Mouse (Mus musculus): Measurements from ENCODE around the gene Ets2. TPM values are rescaled to one million over a fixed set of nuclear protein-coding genes. Genes with fewer than 3 reads are reported as not detected.

The Ets2 gene
- polyA plus RNA-seq, 2 experiments: 7.4 to 7.5 TPM

- Histone ChIP-seq H3K27ac (no peak overlapping the region), H3K4me1 (replicated peaks; ENCODE audit: control insufficient read depth in 2 of 2, insufficient read depth in 2 of 2, low read length in 1 of 2) (peaks cover 2 to 13% of the 10 kb centered on the region in 2 experiments; a peak in 3 of 4 replicates), H3K36me3 (replicated peaks; ENCODE audit: control insufficient read depth, insufficient read depth, low read depth) (no peaks in the 10 kb centered on the region), H3K27me3 (ENCODE audit: control insufficient read depth, insufficient read depth, low read length) (no peaks in the 10 kb centered on the region), H3K9me3 (ENCODE audit: control insufficient read depth, low read length) (no peaks in the 10 kb centered on the region), H3K4me2 (ENCODE audit: low read depth) (no peak overlapping the region), H3K9ac (replicated peaks) (no peak overlapping the region), H3K4me3 (ENCODE audit: insufficient read depth in 1 of 2, low read depth in 2 of 2, low read length in 2 of 2) (no peak overlapping the region)
- WGBS (ENCODE audit: insufficient replicate concordance): 58% methylated on average over 6 of the region's 6 CpGs
- DNase-seq (ENCODE audit: low read depth in 3 of 3, low spot score in 3 of 3): no peak
- TF ChIP-seq CTCF (IDR thresholded peaks at IDR 0.05; ENCODE audit: low read depth): no peak
- TF ChIP-seq EP300 (IDR thresholded peaks at IDR 0.05; ENCODE audit: low read depth): no peak
- ATAC-seq (ENCODE audit: insufficient read depth): no peak
These were observed 5.3 kb upstream of the Ets2 start for GRCm38 (mm10) chr16:95696599-95696998.

- Histone ChIP-seq H3K27me3 (ENCODE audit: control insufficient read depth, insufficient read depth, low read length) (no peaks in the 10 kb centered on the region), H3K4me2 (ENCODE audit: low read depth) (no peak overlapping the region), H3K9me3 (ENCODE audit: control insufficient read depth, low read length) (no peaks in the 10 kb centered on the region), H3K27ac (no peak overlapping the region), H3K9ac (replicated peaks) (no peak overlapping the region), H3K4me3 (ENCODE audit: insufficient read depth in 1 of 2, low read depth in 2 of 2, low read length in 2 of 2) (no peak overlapping the region), H3K36me3 (replicated peaks; ENCODE audit: control insufficient read depth, insufficient read depth, low read depth) (no peaks in the 10 kb centered on the region), H3K4me1 (replicated peaks; ENCODE audit: control insufficient read depth in 2 of 2, insufficient read depth in 2 of 2, low read length in 1 of 2) (peaks cover 3 to 18% of the 10 kb centered on the region in 2 experiments; a peak in 3 of 4 replicates)
- WGBS (ENCODE audit: insufficient replicate concordance): 41% methylated on average over 3 of the region's 3 CpGs
- DNase-seq (ENCODE audit: low read depth in 3 of 3, low spot score in 3 of 3) (no peak), ATAC-seq (ENCODE audit: insufficient read depth) (no peak)
- TF ChIP-seq CTCF (IDR thresholded peaks at IDR 0.05; ENCODE audit: low read depth): no peak
- no peak for TF ChIP-seq EP300 (IDR thresholded peaks at IDR 0.05; ENCODE audit: low read depth)
These were observed 2.2 kb upstream of the Ets2 start for GRCm38 (mm10) chr16:95699721-95700120.

- Histone ChIP-seq H3K4me1 (replicated peaks; ENCODE audit: control insufficient read depth in 2 of 2, insufficient read depth in 2 of 2, low read length in 1 of 2) (peaks cover 3 to 18% of the 10 kb centered on the region in 2 experiments; a peak in 3 of 4 replicates), H3K27me3 (ENCODE audit: control insufficient read depth, insufficient read depth, low read length) (no peaks in the 10 kb centered on the region), H3K36me3 (replicated peaks; ENCODE audit: control insufficient read depth, insufficient read depth, low read depth) (no peaks in the 10 kb centered on the region), H3K9ac (replicated peaks) (no peak overlapping the region), H3K27ac (no peak overlapping the region), H3K4me2 (ENCODE audit: low read depth) (no peak overlapping the region), H3K4me3 (ENCODE audit: insufficient read depth in 1 of 2, low read depth in 2 of 2, low read length in 2 of 2) (no peak overlapping the region), H3K9me3 (ENCODE audit: control insufficient read depth, low read length) (no peaks in the 10 kb centered on the region)
- 59% methylated on average over 7 of the region's 7 CpGs for WGBS (ENCODE audit: insufficient replicate concordance)
- TF ChIP-seq CTCF (IDR thresholded peaks at IDR 0.05; ENCODE audit: low read depth): no peak
- no peak for DNase-seq (ENCODE audit: low read depth in 3 of 3, low spot score in 3 of 3)
- no peak for ATAC-seq (ENCODE audit: insufficient read depth)
These were observed 1.7 kb upstream of the Ets2 start for GRCm38 (mm10) chr16:95700224-95700623.

- H3K4me1 ChIP-seq (replicated peaks; ENCODE audit: control insufficient read depth in 2 of 2, insufficient read depth in 2 of 2, low read length in 1 of 2): peaks cover 3 to 18% of the 10 kb centered on the region in 2 experiments; a peak in 3 of 4 replicates
- H3K4me3 ChIP-seq (ENCODE audit: insufficient read depth in 1 of 2, low read depth in 2 of 2, low read length in 2 of 2): peak overlapping the region; percentile 69 to 71
- DNase-seq (ENCODE audit: low read depth in 3 of 3, low spot score in 3 of 3) (no peak), ATAC-seq (ENCODE audit: insufficient read depth) (peak; percentile 84)
- no peaks in the 10 kb centered on the region for H3K36me3 ChIP-seq (replicated peaks; ENCODE audit: control insufficient read depth, insufficient read depth, low read depth)
- H3K27ac ChIP-seq: no peak overlapping the region
- no peaks in the 10 kb centered on the region for H3K27me3 ChIP-seq (ENCODE audit: control insufficient read depth, insufficient read depth, low read length)
- peak overlapping the region; percentile 73 for H3K9ac ChIP-seq (replicated peaks)
- 1% methylated on average over 62 of the region's 62 CpGs for WGBS (ENCODE audit: insufficient replicate concordance)
- peak overlapping the region; percentile 78 for H3K4me2 ChIP-seq (ENCODE audit: low read depth)
- no peaks in the 10 kb centered on the region for H3K9me3 ChIP-seq (ENCODE audit: control insufficient read depth, low read length)
- TF ChIP-seq EP300 (IDR thresholded peaks at IDR 0.05; ENCODE audit: low read depth) (no peak), CTCF (IDR thresholded peaks at IDR 0.05; ENCODE audit: low read depth) (no peak)
These were observed 979 bp downstream of the Ets2 start for GRCm38 (mm10) chr16:95702562-95703545.

GRCm38 (mm10) chr16:95703958-95704357 is 2.1 kb downstream of the Ets2 start:
- H3K4me3 ChIP-seq (ENCODE audit: insufficient read depth in 1 of 2, low read depth in 2 of 2, low read length in 2 of 2): peak overlapping the region; percentile 2 to 26; a peak in 3 of 4 replicates
- H3K27ac ChIP-seq: no peak overlapping the region
- TF ChIP-seq CTCF (IDR thresholded peaks at IDR 0.05; ENCODE audit: low read depth): no peak
- TF ChIP-seq EP300 (IDR thresholded peaks at IDR 0.05; ENCODE audit: low read depth): no peak
- H3K9ac ChIP-seq (replicated peaks): no peak overlapping the region
- no peaks in the 10 kb centered on the region for H3K36me3 ChIP-seq (replicated peaks; ENCODE audit: control insufficient read depth, insufficient read depth, low read depth)
- H3K4me2 ChIP-seq (ENCODE audit: low read depth): peak overlapping the region; percentile 39
- no peak for ATAC-seq (ENCODE audit: insufficient read depth)
- H3K27me3 ChIP-seq (ENCODE audit: control insufficient read depth, insufficient read depth, low read length): no peaks in the 10 kb centered on the region
- WGBS (ENCODE audit: insufficient replicate concordance): 40% methylated on average over 8 of the region's 8 CpGs
- H3K4me1 ChIP-seq (replicated peaks; ENCODE audit: control insufficient read depth in 2 of 2, insufficient read depth in 2 of 2, low read length in 1 of 2): peaks cover 3 to 17% of the 10 kb centered on the region in 2 experiments; a peak in 3 of 4 replicates
- H3K9me3 ChIP-seq (ENCODE audit: control insufficient read depth, low read length): no peaks in the 10 kb centered on the region
- no peak for DNase-seq (ENCODE audit: low read depth in 3 of 3, low spot score in 3 of 3)
